Mouse (Mus musculus) C3H10T1/2 (cell line): ENCODE results near the gene Ddx3x. TPM values are rescaled to one million over a fixed set of nuclear protein-coding genes. Genes with fewer than 3 reads are reported as not detected.

Experiments
- polyA plus RNA-seq, 2 experiments: library from polyadenylated mRNA; unstranded; fragments of >200 nt; fragmentation: generic; extraction: Trizol; gene quantifications; one replicate each; pipeline ENCODE4 v1.2.1; 2012; ENCODE audit warnings: missing spikeins in 2 of 2

Ddx3x gene
- polyA plus RNA-seq: 10 to 100 TPM in 1 of 2 experiments, 1 to 10 TPM in 1; 2.8 to 19.4 TPM

GRCm38 (mm10) chrX:13280409-13281328 lies at the start of gene Ddx3x:
TSS of gene Ddx3x (plus strand) at chrX:13280970.

Other genes starting within 250 kb of the Ddx3x start
- 10 to 100 TPM in 1 of 2 experiments, 1 to 10 TPM in 1; 1.3 to 10.1 TPM for gene Usp9x, start 209.5 kb upstream of the Ddx3x start, polyA plus RNA-seq
- not detected for gene Nyx, start 185.1 kb downstream of the Ddx3x start, polyA plus RNA-seq